Mouse (Mus musculus) intestine, postnatal 0 days (tissue): ENCODE measurements at regions not wholly inside any gene's neighbourhood (a gene's known extent, or its start where the extent isn't known, plus 50 kb on each side); places are given as distances from the start of the nearest gene placed in this dataset.

Experiments
- ATAC-seq: fragments of 200-750 bp; cut with Nextera tagmentation; 2 replicates; pipeline ENCODE4 v1.8.0; 2017; ENCODE audit warnings: mild to moderate bottlenecking, moderate TSS enrichment, moderate library complexity
- H3K27ac ChIP-seq: fragments of 300-500 bp; sonication (generic); 2 replicates; pipeline ENCODE4 v1.5.1; 2014; ENCODE audit warnings: mild to moderate bottlenecking, low read depth, low read length, moderate library complexity
- H3K27me3 ChIP-seq: fragments of 300-500 bp; sonication (generic); replicated peaks from 2 replicates; pipeline ENCODE4 v1.6.1; 2014; ENCODE audit warnings: low read length, mixed read lengths; ENCODE audit not compliant: control insufficient read depth, insufficient read depth
- H3K36me3 ChIP-seq: fragments of 300-500 bp; sonication (generic); 2 replicates; pipeline ENCODE4 v1.6.1; 2014; ENCODE audit warnings: mild to moderate bottlenecking, moderate library complexity; ENCODE audit not compliant: control insufficient read depth, insufficient read depth
- H3K4me1 ChIP-seq: fragments of 300-500 bp; sonication (generic); replicated peaks from 2 replicates; pipeline ENCODE4 v1.6.1; 2014; ENCODE audit warnings: antibody characterized with exemption, low read length, mixed read lengths; ENCODE audit not compliant: control insufficient read depth, insufficient read depth
- H3K4me2 ChIP-seq: fragments of 300-500 bp; sonication (generic); replicated peaks from 2 replicates; pipeline ENCODE4 v1.6.1; 2014; ENCODE audit warnings: low read depth, mild to moderate bottlenecking, moderate library complexity
- H3K4me3 ChIP-seq: fragments of 300-500 bp; sonication (generic); 2 replicates; pipeline ENCODE4 v1.5.1; 2014; ENCODE audit warnings: low read depth, low read length
- H3K9ac ChIP-seq: fragments of 300-500 bp; sonication (generic); 2 replicates; pipeline ENCODE4 v1.6.1; 2014; ENCODE audit warnings: mild to moderate bottlenecking, low read depth, low read length
- H3K9me3 ChIP-seq: fragments of 300-500 bp; sonication (generic); 2 replicates; pipeline ENCODE4 v1.6.1; 2016; ENCODE audit warnings: mixed run types; ENCODE audit not compliant: control insufficient read depth
- CTCF ChIP-seq: sonication (generic); IDR thresholded peaks from 2 replicates; pipeline ENCODE4 v1.5.1; 2016; ENCODE audit warnings: low read depth, mild to moderate bottlenecking, control low read depth, antibody characterized with exemption, moderate library complexity
- WGBS: fragments of 180-500 bp; shearing (Covaris S2); extraction: QIAGEN DNeasy Blood & Tissue Kit; methylation state at CpG from one replicate; pipeline ENCODE4 v1.1.7; 2014; 5-methylcytosine and 5-hydroxymethylcytosine counted together

DNA sequence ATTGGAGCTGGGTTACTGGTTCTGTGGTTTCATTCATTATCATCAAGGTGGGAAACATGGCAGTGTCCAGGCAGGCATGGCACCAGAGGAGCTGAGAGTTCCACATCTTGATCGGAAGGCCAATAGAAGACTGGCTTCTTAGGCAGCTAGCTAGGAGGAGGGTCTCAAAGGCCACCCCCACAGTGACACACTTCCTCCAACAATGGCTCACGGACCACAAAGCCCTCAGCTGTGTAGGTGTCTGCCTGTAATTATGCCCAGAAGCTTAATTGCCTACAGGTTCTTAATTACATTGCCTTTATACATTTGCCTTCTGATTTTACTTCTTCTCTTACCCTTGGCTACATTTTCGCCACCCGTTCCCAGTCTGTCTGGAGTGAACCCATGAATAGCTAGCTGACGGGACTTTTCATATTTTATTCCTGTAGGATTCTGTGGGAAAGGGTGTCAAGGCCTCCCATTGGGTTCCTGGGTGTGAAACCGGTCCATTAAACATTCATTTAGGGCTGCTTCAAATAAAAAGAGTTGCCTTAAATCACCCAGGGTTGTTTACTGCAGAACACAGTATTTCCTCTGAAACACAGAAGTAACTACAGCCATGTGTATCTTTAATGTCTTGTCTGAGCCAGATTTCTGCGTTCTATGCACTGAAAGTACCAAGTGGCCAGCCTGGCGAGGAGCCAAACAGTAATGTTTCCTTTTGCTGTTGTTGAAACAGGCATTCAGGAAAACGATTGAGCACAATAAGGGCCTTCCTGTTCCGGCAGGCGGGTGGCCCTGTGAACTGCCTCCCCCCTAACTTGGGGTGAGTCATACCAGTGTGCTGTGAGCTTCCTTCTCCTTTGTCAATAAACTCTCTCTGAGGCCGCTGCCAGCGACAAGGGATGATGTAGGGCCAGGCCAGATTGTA is 82.4 kb upstream of the Gm9747 start:
- Histone ChIP-seq H3K4me3 (no peak overlapping the region), H3K36me3 (no peaks in the 10 kb centered on the region), H3K27me3 (no peaks in the 10 kb centered on the region), H3K4me2 (no peak overlapping the region), H3K9me3 (no peaks in the 10 kb centered on the region), H3K27ac (no peak overlapping the region), H3K9ac (no peak overlapping the region), H3K4me1 (0 out of 2 replicates have a peak, but pooled peaks cover 7% of the 10 kb centered on the region)
- WGBS, result 40% methylated on average over 13 of the region's 13 CpGs
- peak; percentile 93 for ATAC-seq
- no peak for TF ChIP-seq CTCF

DNA sequence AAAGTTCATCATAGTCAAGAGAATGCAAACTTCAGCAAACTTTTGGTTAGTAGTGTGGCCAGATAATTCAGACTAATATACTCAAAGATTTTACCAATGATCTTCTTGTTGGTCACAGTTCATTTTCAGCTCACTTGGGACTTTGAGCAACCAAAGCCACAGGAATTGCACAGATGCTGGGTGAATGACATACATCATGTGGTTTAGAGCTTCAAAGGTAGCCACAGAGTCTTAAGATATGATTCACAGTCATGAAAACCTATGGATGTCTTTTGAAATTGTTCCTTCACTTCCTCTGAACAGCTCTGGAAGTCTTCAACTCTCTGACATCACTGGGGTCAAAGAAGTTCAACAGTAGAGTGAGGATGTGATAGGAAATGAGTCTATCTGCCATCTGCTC is 77.0 kb upstream of the Gm9747 start:
- Histone ChIP-seq H3K4me3 (no peak overlapping the region), H3K27ac (no peak overlapping the region), H3K4me2 (no peak overlapping the region), H3K9ac (no peak overlapping the region), H3K9me3 (no peaks in the 10 kb centered on the region), H3K27me3 (no peaks in the 10 kb centered on the region), H3K36me3 (no peaks in the 10 kb centered on the region), H3K4me1 (0 out of 2 replicates have a peak, but pooled peaks cover 2% of the 10 kb centered on the region)
- ATAC-seq, result no peak
- no peak for TF ChIP-seq CTCF

DNA sequence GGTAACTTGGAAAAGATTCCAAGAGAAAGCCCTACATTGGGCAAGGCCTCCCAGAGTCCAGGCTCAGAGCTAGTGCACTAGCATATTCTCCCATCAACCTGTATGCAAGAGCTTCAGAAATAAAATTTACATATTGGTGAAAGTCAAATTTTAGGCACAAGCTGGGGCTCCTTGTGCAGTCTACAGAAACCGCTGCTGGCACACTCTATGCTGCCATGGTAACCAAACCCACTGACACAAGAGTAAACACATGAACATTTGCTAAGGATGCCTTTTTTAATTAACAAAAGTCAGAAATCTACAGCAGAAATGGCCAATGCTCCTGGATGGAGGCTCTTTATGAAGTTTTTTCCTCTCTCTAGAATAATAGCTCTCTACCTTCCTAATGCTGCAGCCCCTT is 75.9 kb upstream of the Gm9747 start:
- Histone ChIP-seq H3K4me2 (no peak overlapping the region), H3K27me3 (no peaks in the 10 kb centered on the region), H3K4me1 (no peaks in the 10 kb centered on the region), H3K27ac (no peak overlapping the region), H3K4me3 (no peak overlapping the region), H3K9me3 (no peaks in the 10 kb centered on the region), H3K36me3 (no peaks in the 10 kb centered on the region), H3K9ac (no peak overlapping the region)
- no peak for ATAC-seq
- no peak for TF ChIP-seq CTCF
- 78% methylated on average over 1 of the region's 1 CpGs for WGBS

DNA sequence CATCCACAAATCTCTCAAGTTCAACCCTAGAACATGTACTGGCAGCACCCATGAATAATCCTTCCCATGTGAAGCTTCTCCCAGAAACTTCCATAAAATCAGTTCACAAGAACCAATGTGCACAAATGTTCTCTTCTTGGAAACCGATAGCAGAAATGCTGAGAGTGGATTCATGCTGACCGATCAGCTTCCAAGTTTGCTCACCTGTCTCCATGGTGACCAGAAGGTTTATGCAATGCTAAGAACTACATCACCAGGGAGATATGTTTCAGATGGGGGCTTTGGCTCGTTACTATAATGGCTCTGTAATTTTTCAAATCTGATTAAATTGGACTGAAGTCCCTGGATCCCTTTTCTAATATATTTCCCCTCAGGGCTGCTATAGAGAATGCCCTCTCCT is 74.4 kb upstream of the Gm9747 start:
- Histone ChIP-seq H3K36me3 (no peaks in the 10 kb centered on the region), H3K9ac (no peak overlapping the region), H3K4me2 (no peak overlapping the region), H3K27ac (no peak overlapping the region), H3K4me3 (no peak overlapping the region), H3K9me3 (no peaks in the 10 kb centered on the region), H3K4me1 (no peaks in the 10 kb centered on the region), H3K27me3 (no peaks in the 10 kb centered on the region)
- no peak for ATAC-seq
- 33% methylated on average over 3 of the region's 3 CpGs for WGBS
- TF ChIP-seq CTCF, result no peak

DNA sequence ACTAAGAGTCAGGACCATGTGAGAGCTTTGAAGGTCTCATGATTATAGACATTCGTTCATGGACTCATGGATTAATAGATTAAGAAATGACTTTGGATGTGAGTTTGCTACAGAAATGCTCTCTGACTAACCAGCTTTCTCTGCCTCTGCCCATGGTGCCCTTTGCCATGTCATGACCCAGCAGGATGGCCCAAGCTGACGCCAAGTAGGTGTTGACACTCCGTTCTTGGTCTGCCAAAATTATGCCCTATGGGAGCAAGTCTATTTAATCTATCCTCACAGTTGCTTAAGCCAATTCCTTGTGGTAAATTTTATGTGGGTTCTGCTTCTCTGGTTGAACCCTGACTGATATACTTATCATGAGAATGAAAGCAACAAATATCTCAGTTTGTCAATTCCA is 73.7 kb upstream of the Gm9747 start:
- Histone ChIP-seq H3K9me3 (no peaks in the 10 kb centered on the region), H3K4me1 (no peaks in the 10 kb centered on the region), H3K27ac (no peak overlapping the region), H3K4me2 (no peak overlapping the region), H3K4me3 (no peak overlapping the region), H3K36me3 (no peaks in the 10 kb centered on the region), H3K27me3 (no peaks in the 10 kb centered on the region), H3K9ac (no peak overlapping the region)
- TF ChIP-seq CTCF, result no peak
- ATAC-seq, result no peak
- WGBS, result 89% methylated on average over 3 of the region's 3 CpGs

DNA sequence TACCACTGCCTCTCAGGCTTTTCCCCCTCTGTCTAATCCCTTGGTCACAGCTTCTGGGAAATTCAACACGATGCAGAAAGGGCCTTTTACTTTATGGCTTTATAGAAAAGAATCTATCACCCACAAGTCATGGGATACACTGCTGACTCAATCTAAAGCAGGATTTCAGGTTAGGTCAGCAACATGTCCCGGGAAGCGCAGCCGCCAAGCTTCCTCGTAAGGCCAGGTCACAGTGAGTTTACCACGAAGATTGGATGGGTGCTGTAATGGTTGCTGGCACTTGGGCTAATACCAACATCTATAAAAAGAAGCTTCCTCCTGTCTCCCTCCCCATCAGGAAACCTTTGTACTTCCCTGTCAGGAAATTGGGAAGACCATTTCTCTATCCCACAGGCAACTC is 70.0 kb upstream of the Gm9747 start:
- H3K4me1 ChIP-seq, result no peaks in the 10 kb centered on the region
- no peak overlapping the region for H3K4me2 ChIP-seq
- H3K4me3 ChIP-seq, result no peak overlapping the region
- H3K9me3 ChIP-seq, result no peaks in the 10 kb centered on the region
- H3K9ac ChIP-seq, result no peak overlapping the region
- H3K27me3 ChIP-seq, result no peaks in the 10 kb centered on the region
- no peak for TF ChIP-seq CTCF
- WGBS, result 85% methylated on average over 6 of the region's 6 CpGs
- no peaks in the 10 kb centered on the region for H3K36me3 ChIP-seq
- ATAC-seq, result no peak
- H3K27ac ChIP-seq, result no peak overlapping the region
